Mouse (Mus musculus) heart, adult 10 weeks (tissue): ENCODE data around the gene Syde2. TPM values are rescaled to one million over a fixed set of nuclear protein-coding genes. Genes with fewer than 3 reads are reported as not detected.

ENCODE experiments used
- polyA plus RNA-seq: library from polyadenylated mRNA; stranded (reverse); fragments of 350-450 nt; fragmentation: Illumina TruSeq; extraction: RNeasy Lipid Tissue Mini Kit (QIAGEN cat#74804); gene quantifications from one replicate; pipeline ENCODE4 v1.2.3, GENCODE M21; 2014; ENCODE audit warnings: low read depth, low replicate concordance

Syde2 gene
- 14.8 TPM for polyA plus RNA-seq

GRCm38 (mm10) chr3:145987268-145987969 is at the start of gene Syde2:
TSS of gene Syde2 (plus strand) at chr3:145987870.

Other genes starting within 250 kb of the Syde2 start
- gene Ddah1, start 229.2 kb upstream of the Syde2 start, polyA plus RNA-seq = 3.2 TPM
- 20.2 TPM for gene Bcl10, start 65.1 kb upstream of the Syde2 start, polyA plus RNA-seq
- 22.1 TPM for gene 2410004B18Rik, start 49.9 kb upstream of the Syde2 start, polyA plus RNA-seq
- not detected for gene Wdr63, start 120.3 kb downstream of the Syde2 start, polyA plus RNA-seq
- not detected for gene Mcoln3, start 129.6 kb downstream of the Syde2 start, polyA plus RNA-seq
- 0.26 TPM for gene Mcoln2, start 162.0 kb downstream of the Syde2 start, polyA plus RNA-seq
- gene Lpar3, start 233.1 kb downstream of the Syde2 start, polyA plus RNA-seq = 0.58 TPM